Mouse (Mus musculus) frontal cortex, postnatal 14 days (tissue): ENCODE data around the gene Rab10.
A peak's percentile ranks its signal among the peaks of the same experiment; 100 is the strongest.
"Not testable (repeated sequence)": the region's sequence is repeated elsewhere in the genome, so short reads cannot be mapped to it uniquely, and the experiment has no call there.

ENCODE experiments used
- DNase-seq, 2 experiments: peaks; one replicate each; pipeline ENCODE4 v3.0.0; 2022; ENCODE audit warnings: low spot score in 2 of 2

Gene Rab10

GRCm38 (mm10) chr12:3309391-3310320 is at the start of gene Rab10:
Gene Rab10, minus strand, starts transcription at chr12:3309969.
- peak; percentile 98 to 99 for DNase-seq

DNA sequence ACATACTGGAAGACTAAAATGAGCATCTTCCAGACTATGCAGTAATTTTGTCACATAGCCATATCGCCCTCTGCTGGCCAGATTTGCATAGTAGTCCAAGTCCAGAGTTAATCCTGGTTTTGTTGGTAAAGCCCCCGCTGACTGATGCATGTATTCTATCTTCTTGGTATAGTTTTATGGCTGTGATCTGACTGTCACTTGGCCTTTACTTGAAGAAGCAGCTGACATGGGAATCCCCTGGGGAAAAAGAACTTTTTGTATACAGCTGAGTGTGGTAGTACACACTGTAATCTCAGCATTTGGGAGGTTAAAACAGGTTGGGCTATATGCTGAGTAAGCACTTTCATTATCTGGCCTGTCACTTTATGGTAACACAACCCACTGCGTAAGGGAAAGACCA is 49.5 kb upstream of the Rab10 start:
- DNase-seq: peak; percentile 51 to 82

- no peak for DNase-seq
Measured at GRCm38 (mm10) chr12:3356824-3357223, 47.1 kb upstream of the Rab10 start.

DNA sequence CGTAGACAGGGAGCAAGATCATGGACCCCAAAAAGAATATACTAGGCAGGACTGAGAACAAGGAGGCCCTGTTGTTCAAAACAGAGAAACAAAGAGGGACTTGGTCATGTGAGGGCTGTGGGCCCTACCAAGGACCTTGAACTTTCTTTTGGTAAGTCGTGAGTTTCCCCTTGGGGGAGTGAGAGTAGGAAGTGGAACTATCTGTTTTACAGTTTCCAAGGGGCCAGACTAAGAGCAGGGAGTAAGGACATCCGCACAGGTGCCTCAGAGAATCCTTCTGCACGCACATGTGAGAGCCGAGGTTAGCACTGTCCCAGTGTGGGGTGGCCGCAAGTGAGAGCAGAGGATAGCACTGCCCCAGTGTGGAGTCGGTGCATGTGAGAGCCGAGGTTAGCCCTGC is 45.3 kb upstream of the Rab10 start:
- DNase-seq: no peak

DNA sequence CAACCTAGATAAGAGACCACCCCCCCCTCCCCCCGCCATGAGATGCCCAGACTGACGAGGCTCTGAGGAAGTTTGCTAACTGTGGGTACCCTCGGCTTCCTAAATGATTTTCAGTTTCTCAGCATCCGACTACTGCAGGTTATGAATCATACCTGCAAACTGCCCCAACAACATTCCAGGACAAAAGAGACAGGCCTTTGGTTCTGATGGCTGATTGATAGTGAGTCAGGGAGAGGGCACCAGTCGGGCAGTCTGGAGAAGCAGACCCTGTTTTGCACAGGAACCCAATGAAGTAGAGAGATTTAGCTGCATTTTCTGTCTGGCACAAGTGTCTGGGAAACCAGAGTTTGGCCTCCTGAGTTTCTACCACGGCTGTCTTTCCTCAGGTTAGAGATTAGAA is 42.4 kb upstream of the Rab10 start:
- DNase-seq: no peak

GRCm38 (mm10) chr12:3350136-3350535 is 40.4 kb upstream of the Rab10 start:
- no peak for DNase-seq

DNA sequence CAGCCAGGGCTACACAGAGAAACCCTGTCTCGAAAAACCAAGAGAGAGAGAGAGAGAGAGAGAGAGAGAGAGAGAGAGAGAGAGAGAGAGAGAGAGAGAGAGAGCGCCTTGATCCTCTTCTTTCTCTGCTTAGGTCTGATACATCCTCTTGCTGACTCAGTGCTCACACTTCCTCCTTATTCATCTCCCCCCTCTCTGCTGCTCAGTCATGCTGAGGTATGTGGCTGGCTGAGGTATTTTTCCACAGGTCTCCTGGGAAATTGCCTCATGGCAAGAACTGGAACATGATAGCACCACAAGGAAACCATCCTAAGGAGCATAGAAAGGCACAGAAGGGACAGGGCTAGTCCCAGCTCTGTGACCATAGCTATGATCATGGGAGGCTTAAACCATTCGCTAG is 39.6 kb upstream of the Rab10 start:
- no peak for DNase-seq

GRCm38 (mm10) chr12:3347682-3348081 is 37.9 kb upstream of the Rab10 start:
- no peak for DNase-seq

DNA sequence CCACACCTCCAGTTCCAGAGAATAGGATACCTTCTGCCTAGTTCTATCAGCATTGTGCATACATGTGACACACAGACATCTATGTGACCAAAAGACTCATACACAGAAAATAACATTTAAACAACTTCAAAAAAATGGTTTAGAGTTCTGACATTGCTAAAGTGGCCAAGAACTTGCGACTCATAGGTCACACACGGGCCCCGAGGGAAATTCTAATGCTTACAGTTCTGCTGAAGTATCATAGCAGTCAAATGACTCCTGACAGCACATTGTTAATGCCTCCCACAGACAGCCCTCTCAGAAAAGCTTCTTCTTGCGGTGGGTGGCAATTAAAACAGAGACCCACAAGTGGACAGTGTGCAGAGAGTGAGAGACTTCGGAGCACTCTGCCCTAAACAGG is 35.3 kb upstream of the Rab10 start:
- DNase-seq: no peak

DNA sequence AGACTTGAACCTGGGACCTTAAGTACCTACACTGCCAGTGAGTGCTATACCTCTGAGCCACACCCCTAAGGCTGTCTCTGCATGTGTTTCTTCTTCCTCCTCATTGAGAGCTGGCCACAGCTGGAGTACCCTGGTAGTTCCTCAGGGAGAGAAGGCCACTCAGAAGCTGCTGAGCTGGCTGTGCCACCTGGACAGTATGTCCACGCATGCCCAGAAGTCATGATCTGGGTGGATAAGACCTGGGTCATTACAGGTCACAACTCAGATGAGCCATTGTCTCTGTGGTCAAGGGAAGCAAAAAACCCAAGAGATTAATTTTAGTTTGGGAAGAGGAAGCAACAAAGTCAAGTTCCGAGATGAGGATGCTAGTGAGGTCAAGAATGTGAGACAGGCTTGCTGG is 34.4 kb upstream of the Rab10 start:
- no peak for DNase-seq

DNA sequence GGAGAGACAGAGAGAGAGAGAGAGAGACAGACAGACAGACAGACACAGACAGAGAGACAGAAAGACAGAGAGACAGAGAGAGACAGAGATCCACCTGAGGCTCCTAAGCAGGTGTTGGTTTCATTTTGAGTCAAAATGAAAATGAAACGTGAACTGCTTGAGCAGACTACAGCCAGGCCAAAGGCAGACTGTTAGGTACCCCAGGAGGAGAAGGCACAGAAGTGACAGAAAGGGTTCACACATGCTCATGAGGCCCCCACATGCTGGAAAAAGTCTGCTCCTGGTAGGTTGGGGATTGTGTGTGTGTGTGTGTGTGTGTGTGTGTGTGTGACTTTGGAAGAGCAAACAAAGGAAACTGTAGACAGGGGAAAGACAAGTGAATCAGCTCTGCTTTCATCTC is 29.2 kb upstream of the Rab10 start:
- no peak for DNase-seq

- DNase-seq: no peak
Measured at GRCm38 (mm10) chr12:3329677-3330076, 19.9 kb upstream of the Rab10 start.

DNA sequence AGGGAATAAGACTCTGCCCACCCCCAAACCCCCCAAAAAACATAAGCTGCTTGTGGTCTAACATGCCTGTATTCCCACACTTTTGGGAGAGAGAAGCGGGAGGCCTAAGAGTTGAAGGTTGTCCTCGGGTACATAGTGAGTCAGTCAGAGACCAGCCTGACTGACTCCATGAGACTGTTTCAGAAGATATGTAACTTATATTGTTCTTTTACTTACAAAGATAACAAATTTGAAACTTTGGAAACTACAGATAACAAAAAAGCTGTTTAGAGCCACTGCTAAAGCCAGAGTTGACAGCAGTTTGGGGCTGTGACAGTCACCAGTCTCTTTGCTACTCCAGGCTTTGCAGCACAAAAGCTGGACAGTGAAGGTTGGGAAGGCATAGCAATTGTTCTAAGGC is 15.5 kb upstream of the Rab10 start:
- no peak for DNase-seq

GRCm38 (mm10) chr12:3323241-3323640 is 13.5 kb upstream of the Rab10 start:
- peak in 1 of 2 experiments; percentile 33 for DNase-seq

DNA sequence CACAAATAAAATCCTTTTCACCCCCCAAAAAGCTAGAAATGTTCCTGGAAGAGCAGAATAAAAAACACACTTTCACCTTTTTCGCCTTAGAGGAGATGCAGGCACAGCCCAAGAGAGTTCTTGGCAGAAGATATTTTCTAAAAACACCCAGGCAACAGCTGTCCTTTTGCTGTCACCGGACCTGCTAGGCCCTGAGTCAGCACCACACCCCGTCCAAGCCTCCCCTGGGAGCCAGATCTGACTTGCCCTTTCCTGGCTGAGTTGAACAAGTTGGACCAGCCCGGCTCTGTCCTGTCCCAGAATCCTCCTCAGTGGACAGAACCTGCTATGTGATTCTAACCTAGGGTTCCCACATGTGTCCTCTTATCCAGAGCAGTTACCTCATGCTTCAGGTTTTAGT is 9.6 kb upstream of the Rab10 start:
- DNase-seq: no peak

GRCm38 (mm10) chr12:3316937-3317336 is 7.2 kb upstream of the Rab10 start:
- no peak for DNase-seq

GRCm38 (mm10) chr12:3316083-3316482 is 6.3 kb upstream of the Rab10 start:
- DNase-seq: no peak

- DNase-seq: no peak
Measured at GRCm38 (mm10) chr12:3312886-3313285, 3.1 kb upstream of the Rab10 start.

- no peak for DNase-seq
Measured at GRCm38 (mm10) chr12:3310321-3310692, 538 bp upstream of the Rab10 start.

DNA sequence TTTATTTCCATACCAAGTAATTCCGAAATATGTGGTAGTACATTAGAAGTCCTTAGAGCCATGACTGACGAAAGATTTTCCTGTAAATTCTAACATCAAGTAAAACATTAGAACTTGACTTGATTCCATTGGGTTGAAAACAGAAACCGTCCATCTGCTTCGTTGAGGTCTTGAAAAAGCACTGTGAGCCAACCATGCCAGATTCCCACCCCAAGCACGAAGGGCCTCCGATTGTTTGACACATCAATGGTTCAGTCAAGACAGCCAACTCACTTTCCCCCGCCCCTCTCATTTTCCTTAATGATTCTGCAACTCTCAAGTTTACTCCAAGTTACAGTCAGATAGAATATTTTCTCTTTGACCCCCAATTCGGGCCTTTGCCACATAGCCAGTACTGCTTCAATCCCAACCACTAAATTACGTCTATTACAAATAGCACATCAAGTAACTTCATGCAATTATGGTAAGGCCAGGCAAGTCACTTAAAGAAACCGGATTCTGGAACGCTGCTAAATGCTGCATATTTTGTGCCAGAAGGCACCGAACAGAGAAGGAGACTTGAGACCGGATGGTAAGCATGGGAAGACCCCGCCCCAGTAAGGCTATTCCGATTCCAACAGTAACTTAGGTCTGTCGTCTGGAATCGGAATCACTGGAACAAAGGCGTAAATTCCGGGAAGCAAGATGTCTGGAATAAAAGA is 1.1 kb downstream of the Rab10 start:
- no peak for DNase-seq

GRCm38 (mm10) chr12:3307587-3307986 is 2.2 kb downstream of the Rab10 start:
- DNase-seq: no peak

DNA sequence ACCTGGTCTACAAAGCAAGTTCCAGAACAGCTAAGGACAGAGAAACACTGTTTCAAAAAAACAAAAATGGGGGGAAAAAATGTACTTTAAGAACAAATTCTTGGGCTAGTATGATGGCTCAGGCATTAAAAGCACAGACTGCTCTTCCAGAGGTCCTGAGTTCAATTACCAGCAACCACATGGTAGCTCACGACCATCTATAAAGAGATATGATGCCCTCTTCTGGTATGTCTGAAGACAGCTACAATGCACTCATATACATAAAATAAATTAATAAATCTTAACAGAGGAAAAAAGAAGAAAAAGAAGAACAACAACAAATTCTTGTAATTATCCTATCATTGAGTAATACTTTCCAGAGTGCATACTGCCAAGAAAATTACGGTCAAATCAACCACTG is 4.5 kb downstream of the Rab10 start:
- DNase-seq: no peak

- not testable (repeated sequence) for DNase-seq
Measured at GRCm38 (mm10) chr12:3297622-3298021, 12.1 kb downstream of the Rab10 start.
